Mouse (Mus musculus) liver, adult 2 months (tissue): ENCODE measurements around the gene Gjd2. TPM values are rescaled to one million over a fixed set of nuclear protein-coding genes. Genes with fewer than 3 reads are reported as not detected.
A peak's percentile ranks its signal among the peaks of the same experiment; 100 is the strongest.

Experiments used
- DNase-seq: peaks from one replicate; pipeline ENCODE4 v3.0.0-alpha.2; 2011; ENCODE audit warnings: low read depth, low spot score; ENCODE audit errors: extremely low read depth
- H3K27ac ChIP-seq: fragments of 200-500 bp; replicated peaks from 2 replicates; pipeline ENCODE4 v1.5.1; 2012; ENCODE audit warnings: low read depth, mild to moderate bottlenecking, control low read depth, inconsistent platforms, low read length; ENCODE audit not compliant: insufficient read depth
- H3K27me3 ChIP-seq: fragments of 200-500 bp; 2 replicates; pipeline ENCODE4 v1.6.1; 2012; ENCODE audit warnings: mild to moderate bottlenecking, moderate library complexity, low read length, inconsistent platforms; ENCODE audit not compliant: control insufficient read depth, insufficient read depth
- H3K36me3 ChIP-seq: fragments of 200-500 bp; 2 replicates; pipeline ENCODE4 v1.6.1; 2012; ENCODE audit warnings: low read length, inconsistent platforms; ENCODE audit not compliant: control insufficient read depth, insufficient read depth
- H3K4me1 ChIP-seq: fragments of 200-500 bp; 2 replicates; pipeline ENCODE4 v1.6.1; 2011; ENCODE audit warnings: low read length; ENCODE audit not compliant: control insufficient read depth, insufficient read depth
- H3K4me3 ChIP-seq: fragments of 200-500 bp; 2 replicates; pipeline ENCODE4 v1.5.1; 2011; ENCODE audit warnings: low read depth, mild to moderate bottlenecking, control low read depth, low read length, moderate library complexity; ENCODE audit not compliant: insufficient read depth
- H3K79me2 ChIP-seq: fragments of 200-500 bp; 2 replicates; pipeline ENCODE4 v1.6.1; 2012; ENCODE audit warnings: inconsistent platforms, mild to moderate bottlenecking, low read length, moderate library complexity; ENCODE audit not compliant: control insufficient read depth, insufficient read depth
- H3K9ac ChIP-seq: fragments of 200-500 bp; 2 replicates; pipeline ENCODE4 v1.6.1; 2012; ENCODE audit warnings: low read depth, mild to moderate bottlenecking, control low read depth, inconsistent platforms, low read length
- CTCF ChIP-seq: fragments of 200-500 bp; IDR thresholded peaks from 2 replicates; pipeline ENCODE4 v1.5.1; 2011; ENCODE audit warnings: low read depth, low read length, control low read depth
- POLR2A ChIP-seq: fragments of 200-500 bp; IDR thresholded peaks from 2 replicates; pipeline ENCODE4 v1.6.1; 2011; ENCODE audit warnings: low read length, control low read depth; ENCODE audit not compliant: insufficient read depth; ENCODE audit errors: extremely low read depth
- WGBS: fragments of 180-500 bp; shearing (Covaris S2); methylation state at CpG from one replicate; pipeline ENCODE4 v1.1.7; 2018; 5-methylcytosine and 5-hydroxymethylcytosine counted together
- polyA plus RNA-seq: library from polyadenylated mRNA; depleted of rRNA; stranded (reverse); fragments of >200 nt; gene quantifications from 2 replicates; pipeline ENCODE4 v1.2.3, GENCODE M21; 2012
- total RNA-seq: library from RNA; depleted of rRNA; stranded (reverse); fragments of >200 nt; gene quantifications from 2 replicates; pipeline ENCODE4 v1.2.3, GENCODE M21; 2014

The Gjd2 gene
- total and polyA plus RNA-seq, 2 experiments, result not detected

- Histone ChIP-seq H3K79me2 (no peaks in the 10 kb centered on the region), H3K4me3 (peak within 1 kb of the TSS; percentile 38), H3K4me1 (peaks cover 4% of the 10 kb centered on the region), H3K36me3 (no peaks in the 10 kb centered on the region), H3K27ac (no peak within 1 kb of the TSS), H3K27me3 (no peaks in the 10 kb centered on the region), H3K9ac (no peak within 1 kb of the TSS)
- no peak for TF ChIP-seq CTCF
- TF ChIP-seq POLR2A, result no peak
- DNase-seq, result no peak
- WGBS, result 40% methylated on average over 14 of the region's 14 CpGs
These were observed 39.5 kb upstream of the Gjd2 start, which contains the start of gene Actc1 for GRCm38 (mm10) chr2:114052696-114053598. Actc1 (minus strand) TSS chr2:114053548.

- Histone ChIP-seq H3K36me3 (no peaks in the 10 kb centered on the region), H3K4me3 (no peak overlapping the region), H3K27ac (no peak overlapping the region), H3K79me2 (no peaks in the 10 kb centered on the region), H3K4me1 (no peaks in the 10 kb centered on the region), H3K27me3 (no peaks in the 10 kb centered on the region), H3K9ac (no peak overlapping the region)
- 90% methylated on average over 14 of the region's 14 CpGs for WGBS
- no peak for DNase-seq
- no peak for TF ChIP-seq POLR2A
- TF ChIP-seq CTCF, result no peak
These were observed 38.4 kb upstream of the Gjd2 start for GRCm38 (mm10) chr2:114051871-114052241.

- Histone ChIP-seq H3K27ac (no peak overlapping the region), H3K4me3 (no peak overlapping the region), H3K36me3 (no peaks in the 10 kb centered on the region), H3K79me2 (no peaks in the 10 kb centered on the region), H3K27me3 (no peaks in the 10 kb centered on the region), H3K4me1 (no peaks in the 10 kb centered on the region), H3K9ac (no peak overlapping the region)
- 96% methylated on average over 7 of the region's 7 CpGs for WGBS
- TF ChIP-seq CTCF, result no peak
- no peak for TF ChIP-seq POLR2A
- DNase-seq, result no peak
These were observed 37.9 kb upstream of the Gjd2 start for GRCm38 (mm10) chr2:114051111-114051870.

GRCm38 (mm10) chr2:114050150-114050549, 36.7 kb upstream of the Gjd2 start:
- no peak for DNase-seq
- H3K9ac ChIP-seq, result no peak overlapping the region
- H3K36me3 ChIP-seq, result no peaks in the 10 kb centered on the region
- H3K4me3 ChIP-seq, result no peak overlapping the region
- TF ChIP-seq CTCF, result no peak
- H3K27me3 ChIP-seq, result no peaks in the 10 kb centered on the region
- H3K4me1 ChIP-seq, result no peaks in the 10 kb centered on the region
- no peak overlapping the region for H3K27ac ChIP-seq
- H3K79me2 ChIP-seq, result no peaks in the 10 kb centered on the region
- WGBS, result 93% methylated on average over 7 of the region's 7 CpGs

- Histone ChIP-seq H3K36me3 (no peaks in the 10 kb centered on the region), H3K4me3 (no peak overlapping the region), H3K9ac (no peak overlapping the region), H3K27me3 (no peaks in the 10 kb centered on the region), H3K4me1 (no peaks in the 10 kb centered on the region), H3K79me2 (no peaks in the 10 kb centered on the region), H3K27ac (no peak overlapping the region)
- TF ChIP-seq CTCF, result no peak
- no peak for TF ChIP-seq POLR2A
- no peak for DNase-seq
- WGBS, result 90% methylated on average over 7 of the region's 7 CpGs
These were observed 36.0 kb upstream of the Gjd2 start for GRCm38 (mm10) chr2:114049372-114049771.
